Mouse (Mus musculus): ENCODE data around the gene Pitx1.

DNA sequence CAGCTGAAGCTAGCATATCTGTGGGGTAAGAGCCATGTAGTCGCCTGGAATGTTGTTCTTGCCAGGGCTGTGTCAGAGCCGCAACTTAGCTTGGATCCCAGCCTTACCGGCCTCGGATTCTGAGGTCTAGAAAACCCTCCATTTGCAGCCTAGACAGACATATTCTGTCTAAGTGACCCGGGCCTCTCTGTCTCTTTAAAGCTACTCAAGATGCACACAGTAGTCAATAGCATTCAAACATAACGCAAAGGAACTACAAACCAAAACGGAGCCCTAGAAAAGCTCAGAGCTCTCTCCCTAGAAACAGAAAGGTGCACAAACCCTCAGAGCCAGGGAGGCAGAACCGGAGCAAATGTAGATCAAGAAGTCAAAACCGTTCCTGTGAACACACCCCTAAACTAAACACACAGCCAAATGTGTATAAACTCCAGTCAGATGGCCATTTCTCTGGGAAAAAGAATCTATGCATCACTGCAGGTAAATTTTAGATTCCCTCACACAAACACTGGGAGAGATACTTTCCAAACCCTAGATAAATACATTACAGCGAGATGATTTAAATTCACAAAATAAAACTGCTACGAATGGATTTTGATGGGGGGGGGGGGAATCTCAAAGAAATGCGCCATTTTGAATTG, 6.9 kb downstream of the Pitx1 start:
- no peak for TF ChIP-seq CTCF (IDR thresholded peaks at IDR 0.05; ENCODE audit: low read depth)
- TF ChIP-seq EP300 (IDR thresholded peaks at IDR 0.05; ENCODE audit: low read depth) = no peak

Data from heart, postnatal 0 days (tissue).